Mouse (Mus musculus): ENCODE data around the gene Arhgap6. TPM values are rescaled to one million over a fixed set of nuclear protein-coding genes. Genes with fewer than 3 reads are reported as not detected.
"Not testable (repeated sequence)": the region's sequence is repeated elsewhere in the genome, so short reads cannot be mapped to it uniquely, and the experiment has no call there.

The Arhgap6 gene
- polyA plus RNA-seq, 1 experiment: 1.2 TPM

- DNase-seq (ENCODE audit: low read depth): peak; percentile 96
- TF ChIP-seq CTCF (IDR thresholded peaks at IDR 0.05; ENCODE audit: borderline replicate concordance, extremely low read depth, insufficient read depth, insufficient read length) (no peak), POLR2A (IDR thresholded peaks at IDR 0.05; ENCODE audit: borderline replicate concordance, extremely low read depth, insufficient read depth, insufficient read length, poor library complexity, severe bottlenecking) (0 out of 2 replicates have a peak, but pooled peaks have one; percentile 41)
Observed at GRCm38 (mm10) chrX:169319945-169320667, 525.2 kb downstream of the Arhgap6 start, which contains the start of gene Hccs. TSS of gene Hccs (minus strand) at chrX:169320372.

GRCm38 (mm10) chrX:169320668-169321005 lies 525.7 kb downstream of the Arhgap6 start:
- DNase-seq (ENCODE audit: low read depth): not testable (repeated sequence)

DNA sequence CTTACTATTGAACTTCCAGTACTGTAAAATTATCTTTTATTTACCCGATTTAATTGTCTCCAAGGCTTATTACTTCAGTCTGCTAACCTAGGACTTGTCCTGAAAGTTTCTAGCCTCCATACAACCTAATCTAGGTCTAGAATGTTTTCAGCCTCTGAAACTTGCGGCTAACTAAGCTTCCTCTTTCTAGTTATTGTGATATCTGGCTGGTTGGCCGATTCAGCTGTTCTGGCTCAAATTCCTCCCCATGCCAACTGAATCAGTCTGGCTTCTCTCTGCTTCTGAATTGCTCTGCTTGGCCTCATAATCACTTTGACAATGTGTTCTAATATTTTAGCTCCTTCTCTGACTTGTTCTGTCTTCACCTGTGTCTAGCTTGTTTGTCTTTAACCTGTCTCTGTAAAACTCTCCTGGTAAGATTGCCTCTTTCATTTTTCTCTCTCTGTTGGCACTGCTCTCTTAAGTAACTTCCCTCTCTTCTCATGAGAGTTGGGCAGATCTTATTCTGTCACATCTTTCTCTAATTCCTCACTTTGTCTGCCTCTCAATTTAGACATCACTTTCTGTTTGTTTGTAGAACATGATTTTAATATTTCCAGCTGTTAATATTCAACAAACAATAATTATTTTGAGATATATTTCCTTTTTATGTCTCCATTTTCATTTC lies 531.2 kb downstream of the Arhgap6 start:
- DNase-seq (ENCODE audit: low read depth): no peak
- TF ChIP-seq CTCF (IDR thresholded peaks at IDR 0.05; ENCODE audit: borderline replicate concordance, extremely low read depth, insufficient read depth, insufficient read length) (no peak), POLR2A (IDR thresholded peaks at IDR 0.05; ENCODE audit: borderline replicate concordance, extremely low read depth, insufficient read depth, insufficient read length, poor library complexity, severe bottlenecking) (no peak)

- no peak for TF ChIP-seq POLR2A (IDR thresholded peaks at IDR 0.05; ENCODE audit: borderline replicate concordance, extremely low read depth, insufficient read depth, insufficient read length, poor library complexity, severe bottlenecking)
- TF ChIP-seq CTCF (IDR thresholded peaks at IDR 0.05; ENCODE audit: borderline replicate concordance, extremely low read depth, insufficient read depth, insufficient read length): peak; percentile 39; the same call in 1 of the 2 replicates
- DNase-seq (ENCODE audit: low read depth): peak; percentile 77
Observed at GRCm38 (mm10) chrX:169332264-169332663, 537.4 kb downstream of the Arhgap6 start.

DNA sequence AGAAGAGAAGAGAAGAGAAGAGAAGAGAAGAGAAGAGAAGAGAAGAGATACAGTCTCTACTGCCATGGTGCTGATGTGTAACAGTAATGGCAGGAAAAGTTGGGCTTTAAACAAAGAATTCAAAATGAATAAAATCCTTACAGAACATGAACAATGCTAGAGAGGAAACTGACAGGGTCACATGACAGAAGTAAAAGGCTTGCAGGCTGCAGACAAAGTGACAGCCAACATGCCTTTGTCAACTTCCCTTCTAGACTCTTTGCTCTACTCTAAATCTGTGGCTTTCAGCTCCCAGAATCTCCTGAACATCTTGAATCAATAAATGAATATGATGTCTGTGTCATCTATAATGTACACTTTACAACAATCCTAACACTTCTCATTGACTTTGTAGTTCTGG lies 542.7 kb downstream of the Arhgap6 start:
- TF ChIP-seq POLR2A (IDR thresholded peaks at IDR 0.05; ENCODE audit: borderline replicate concordance, extremely low read depth, insufficient read depth, insufficient read length, poor library complexity, severe bottlenecking): no peak
- no peak for TF ChIP-seq CTCF (IDR thresholded peaks at IDR 0.05; ENCODE audit: borderline replicate concordance, extremely low read depth, insufficient read depth, insufficient read length)
- no peak for DNase-seq (ENCODE audit: low read depth)

GRCm38 (mm10) chrX:169338213-169338612 lies 543.3 kb downstream of the Arhgap6 start:
- no peak for DNase-seq (ENCODE audit: low read depth)
- TF ChIP-seq CTCF (IDR thresholded peaks at IDR 0.05; ENCODE audit: borderline replicate concordance, extremely low read depth, insufficient read depth, insufficient read length) (no peak), POLR2A (IDR thresholded peaks at IDR 0.05; ENCODE audit: borderline replicate concordance, extremely low read depth, insufficient read depth, insufficient read length, poor library complexity, severe bottlenecking) (no peak)

Other genes starting within 250 kb of the Arhgap6 start
- 0.72 and 1.5 TPM in 2 replicates for gene Frmpd4, start 217.9 kb upstream of the Arhgap6 start, polyA plus RNA-seq (2012; rRNA removed)
- gene Msl3, start 121.2 kb upstream of the Arhgap6 start, polyA plus RNA-seq (2012; rRNA removed): 19.8 and 20.9 TPM in 2 replicates

All from brain, embryonic 14.5 days (tissue).